Mouse (Mus musculus) neutrophil, adult 5-6 weeks (primary cell): ENCODE data around the gene Capzb. TPM values are rescaled to one million over a fixed set of nuclear protein-coding genes. Genes with fewer than 3 reads are reported as not detected.

Experiments
- ATAC-seq: fragments of 151-379, 151-347 bp; 2 replicates; pipeline ENCODE4 v1.8.0; 2017; ENCODE audit warnings: mild to moderate bottlenecking, moderate TSS enrichment; ENCODE audit not compliant: insufficient number of reproducible peaks, poor library complexity, low FRiP score, severe bottlenecking; ENCODE audit errors: extremely low read depth
- total RNA-seq: library from RNA; stranded (forward); fragments of 200-1000 nt; gene quantifications from 2 replicates; pipeline ENCODE4 v1.2.3, GENCODE M21; 2017

Capzb gene
- total RNA-seq, 1 experiment from 2014 or later = 180 TPM

DNA sequence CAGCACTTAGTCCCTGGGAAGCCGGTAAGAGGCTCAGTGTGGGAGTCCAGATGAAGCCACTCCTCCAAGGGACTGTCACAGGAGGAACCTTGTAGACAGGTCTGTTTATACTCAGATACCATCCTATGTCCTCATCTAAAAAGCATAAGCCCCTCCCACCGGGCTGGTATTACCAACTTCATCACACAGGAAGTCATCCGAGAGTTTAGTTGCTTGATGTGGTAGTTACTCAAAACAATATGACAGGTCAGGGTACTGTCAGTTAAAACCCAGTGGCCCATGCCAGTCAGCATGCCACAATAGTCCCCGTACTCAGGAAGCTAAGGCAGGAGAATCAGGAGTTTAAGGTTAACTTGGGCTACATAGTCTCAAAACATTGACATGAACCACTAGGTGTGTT is 127.0 kb downstream of the Capzb start:
- no peak for ATAC-seq

DNA sequence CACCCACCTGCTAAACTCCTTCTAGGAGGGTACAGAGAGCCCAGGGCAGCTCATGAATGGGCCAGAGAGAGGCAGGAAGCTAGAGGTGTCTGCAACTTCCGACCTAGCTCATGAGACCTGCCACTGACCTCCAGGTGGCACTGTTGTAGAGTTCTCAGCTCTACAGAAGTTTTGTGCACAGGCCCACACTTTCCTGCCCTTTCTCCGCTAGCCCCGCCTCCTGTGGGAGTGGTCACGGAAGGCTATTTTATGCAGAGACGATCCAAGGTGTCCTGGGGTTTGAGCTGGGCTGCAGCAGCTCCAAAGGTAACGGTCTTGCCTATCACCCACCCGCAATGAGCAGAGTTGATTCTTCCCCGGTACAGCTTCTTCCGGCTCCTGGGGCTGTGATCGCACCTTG is 137.9 kb downstream of the Capzb start:
- peak; percentile 98 for ATAC-seq

DNA sequence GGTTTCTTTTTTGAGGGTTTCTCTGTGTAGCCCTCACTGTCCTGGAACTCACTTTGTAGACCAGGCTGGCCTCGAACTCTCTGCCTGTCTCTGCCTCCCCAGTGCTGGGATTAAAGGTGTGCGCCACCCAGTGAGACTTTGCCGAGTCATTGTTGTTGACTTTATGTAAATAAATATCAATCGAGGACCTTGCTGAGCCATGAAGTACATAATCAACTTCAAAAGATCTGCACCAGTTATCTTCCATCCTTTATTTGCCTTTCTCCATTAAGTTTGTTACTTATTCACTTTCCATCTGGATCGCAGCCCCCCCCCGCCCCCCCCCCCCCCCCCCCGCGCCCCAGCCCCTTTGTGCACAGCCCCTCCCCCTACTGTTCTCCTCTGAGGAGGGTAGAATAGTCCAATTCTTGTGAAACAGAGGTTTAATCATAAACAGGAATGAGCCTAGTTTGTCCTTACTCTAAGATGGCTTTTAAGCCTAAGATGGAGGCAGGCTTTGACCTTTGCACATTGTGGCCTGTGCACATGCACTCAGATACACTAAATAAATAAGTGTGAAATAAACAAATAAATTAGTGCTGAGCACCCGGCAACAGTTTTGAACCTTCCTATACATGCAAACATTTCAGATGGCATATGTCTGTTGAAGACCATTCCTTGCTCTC is 142.1 kb downstream of the Capzb start:
- no peak for ATAC-seq

DNA sequence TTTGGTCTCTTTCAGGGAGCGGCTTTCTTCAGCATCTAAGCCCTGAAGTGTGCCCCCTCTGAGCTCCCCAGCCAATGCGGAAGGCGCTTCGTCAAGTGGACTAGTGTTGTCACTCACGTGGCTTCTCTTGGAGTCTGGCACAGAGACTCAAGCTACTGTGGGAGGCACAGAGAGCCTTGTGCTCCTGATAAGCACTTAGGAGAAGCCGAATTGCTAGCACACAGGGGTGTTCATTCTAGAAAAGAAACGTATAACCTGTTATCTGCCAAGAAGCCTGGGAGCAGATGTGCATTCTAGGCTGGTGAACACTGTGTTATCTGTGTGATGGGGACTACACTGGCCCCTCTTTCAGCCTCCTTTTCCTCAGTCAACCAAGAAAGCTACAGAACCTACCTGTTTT is 142.8 kb downstream of the Capzb start:
- ATAC-seq = no peak

DNA sequence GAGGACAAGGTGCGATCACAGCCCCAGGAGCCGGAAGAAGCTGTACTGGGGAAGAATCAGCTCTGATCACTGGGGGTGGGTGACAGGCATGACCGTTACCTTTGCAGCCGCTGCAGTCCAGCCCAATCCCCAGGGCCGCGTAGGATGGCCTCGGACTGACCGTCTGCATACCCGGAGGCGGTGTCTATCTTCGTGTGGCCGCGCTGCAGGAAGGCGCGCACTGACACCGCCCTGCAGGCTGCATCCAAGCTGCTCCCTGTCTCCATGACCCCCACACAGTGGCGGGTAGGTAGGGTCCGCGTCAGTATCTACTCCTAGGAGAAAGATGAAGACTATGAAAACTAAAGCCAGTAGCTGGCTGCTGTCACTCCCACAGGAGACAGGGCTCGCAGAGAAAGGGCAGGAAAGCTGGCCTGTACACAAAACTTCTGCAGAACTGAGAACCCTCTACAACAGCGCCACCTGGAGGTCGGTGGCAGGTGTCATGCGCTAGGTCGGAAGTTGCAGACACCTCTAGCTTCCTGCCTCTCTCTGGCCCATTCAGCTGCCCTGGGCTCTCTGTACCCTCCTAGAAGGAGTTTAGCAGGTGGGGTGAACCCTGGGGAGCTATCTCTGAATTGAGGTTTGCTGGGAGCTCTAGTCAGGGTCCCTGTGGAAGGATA is 144.3 kb downstream of the Capzb start:
- ATAC-seq = peak; percentile 89

DNA sequence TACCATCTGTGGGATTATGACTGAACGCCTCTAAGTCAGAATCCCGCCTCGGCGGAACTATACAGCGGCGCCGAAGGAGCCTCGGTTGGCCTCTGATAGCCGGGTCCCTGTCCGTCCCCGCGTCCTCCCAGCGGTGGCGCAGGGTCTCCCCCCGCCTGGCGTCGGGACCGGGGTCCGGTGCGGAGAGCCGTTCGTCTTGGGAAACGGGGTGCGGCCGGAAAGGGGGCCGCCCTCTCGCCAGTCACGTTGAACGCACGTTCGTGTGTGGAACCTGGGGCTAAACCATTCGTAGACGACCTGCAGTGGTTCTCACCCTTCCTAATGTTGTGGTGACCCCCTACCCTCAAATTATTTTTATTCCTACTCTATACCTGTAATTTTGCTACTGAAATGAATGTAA is 145.4 kb downstream of the Capzb start:
- ATAC-seq = no peak

DNA sequence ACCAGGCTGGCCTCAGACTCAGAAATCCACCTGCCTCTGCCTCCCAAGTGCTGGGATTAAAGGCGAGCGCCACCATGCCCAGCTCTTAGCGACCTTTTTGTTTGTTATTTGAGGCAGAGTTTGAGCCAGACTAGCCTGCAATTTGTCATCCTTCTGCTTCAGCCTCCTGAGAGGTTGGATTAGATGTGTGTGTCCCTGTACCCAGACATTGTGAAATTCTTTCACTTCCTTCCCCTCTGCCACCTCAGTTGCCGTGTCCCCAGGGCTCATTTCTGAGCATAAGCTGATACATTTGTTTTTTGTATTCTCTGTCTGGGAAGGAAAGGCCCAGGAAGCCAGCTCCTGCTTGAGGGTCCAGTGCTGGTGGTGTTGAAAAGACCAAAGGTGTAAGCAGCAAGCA is 148.1 kb downstream of the Capzb start:
- ATAC-seq = peak; percentile 25; the same call in 1 of the 2 replicates

Other genes starting within 250 kb of the Capzb start
- not detected in 2 replicates for gene Rnf186, start 225.8 kb upstream of the Capzb start, total RNA-seq
- 16.5 and 22.1 TPM in 2 replicates for gene Tmco4, start 220.0 kb upstream of the Capzb start, total RNA-seq
- gene Htr6, start 117.3 kb upstream of the Capzb start, total RNA-seq = not detected in 2 replicates
- not detected in 2 replicates for gene Nbl1, start 99.9 kb upstream of the Capzb start, total RNA-seq
- gene Minos1, start 61.8 kb upstream of the Capzb start, total RNA-seq = 66.9 and 68.0 TPM in 2 replicates
- 13.1 and 16.8 TPM in 2 replicates for gene Pqlc2, start 117.8 kb downstream of the Capzb start, total RNA-seq
- 7.0 and 7.1 TPM in 2 replicates for gene Akr7a5, start 117.8 kb downstream of the Capzb start, total RNA-seq
- 23.4 and 25.8 TPM in 2 replicates for gene Mrto4, start 159.7 kb downstream of the Capzb start, total RNA-seq
- 21.0 and 34.7 TPM in 2 replicates for gene Emc1, start 159.7 kb downstream of the Capzb start, total RNA-seq
- gene Ubr4, start 159.7 kb downstream of the Capzb start, total RNA-seq = 114 and 118 TPM in 2 replicates